In genomic region chr3:37259331-37259999, GRCm38 (mm10) we compare ENCODE assay signal across 14 mouse cellular contexts. TPM values are rescaled to one million over a fixed set of nuclear protein-coding genes. Genes with fewer than 3 reads are reported as not detected.
DNase-seq lines count a peak whose midpoint lies in the region; ATAC-seq lines count a peak whose summit lies in the region.
"Had no signal": no experiment of that assay in that cellular context is flagged by ENCODE, and none has a peak within 500 bp of the region (broad histone marks: within the 10 kb centered on the region; RNA-seq: fewer than 3 reads in every experiment).

No protein-coding gene starts in this region.

- ATAC-seq in CD4-positive, CD25-positive, alpha-beta regulatory T cell, adult 4 months: peak; percentile 69
- peak; percentile 62 for ATAC-seq in megakaryocyte-erythroid progenitor cell, adult 5-6 weeks (replicated peaks; ENCODE audit: low FRiP score, low TSS enrichment, poor library complexity, severe bottlenecking)

- DNase-seq in frontal cortex, adult 2 months (ENCODE audit: extremely low spot score in 1 of 2, low spot score in 1 of 2): peak; percentile 81 to 82
- DNase-seq in layer of hippocampus, postnatal 36 days: peak; percentile 7 to 12
- no peak for DNase-seq in lung, postnatal 25 days (ENCODE audit: low spot score)
- DNase-seq in gastrocnemius, postnatal 25 days: no peak
- no peak for DNase-seq in heart, adult 9 months (ENCODE audit: low spot score in 2 of 2)
- DNase-seq: adrenal gland, adult 8-10 months; kidney, adult 11 months; thymus, adult 2 months had no signal

RNA-seq across cellular contexts. Expression of gene Il21, which starts 27.0 kb away (rescaled TPM):
- polyA plus RNA-seq in CD4-positive, CD25-positive, alpha-beta regulatory T cell, adult 4 months (2017; shearing (Covaris generic)): 1 to 10 TPM in 1 of 2 experiments, under 1 TPM in 1; 0.51 to 1.0 TPM
- polyA plus RNA-seq in frontal cortex, adult 2 months (2012; rRNA removed): 0.02 TPM in 1 of 2 replicates, not detected in the other
- not detected for total RNA-seq in layer of hippocampus, postnatal 36 days (2021)
- total RNA-seq in megakaryocyte-erythroid progenitor cell, adult 5-6 weeks (2014; fragmentation: Nextera tagmentation): not detected in 2 replicates
- total RNA-seq in megakaryocyte-erythroid progenitor cell, adult 5-6 weeks (2017): not detected in 2 replicates
- total RNA-seq in gastrocnemius, postnatal 25 days (2021): not detected
- total RNA-seq: ES-E14; heart, postnatal 25 days; liver, adult 2 months; monocyte, adult 5-6 weeks had no signal
- polyA plus RNA-seq: liver, adult 2 months had no signal

RNA-seq across cellular contexts. Expression of gene Bbs12, which starts 52.9 kb away (rescaled TPM):
- polyA plus RNA-seq in CD4-positive, CD25-positive, alpha-beta regulatory T cell, adult 4 months (2017; shearing (Covaris generic)): 1 to 10 TPM; 4.6 to 9.5 TPM
- polyA plus RNA-seq in frontal cortex, adult 2 months (2012; rRNA removed): 2.7 and 2.9 TPM in 2 replicates
- 1 to 10 TPM; 5.8 to 7.5 TPM for total RNA-seq in layer of hippocampus, postnatal 36 days (2021)
- total RNA-seq in megakaryocyte-erythroid progenitor cell, adult 5-6 weeks (2014; fragmentation: Nextera tagmentation): 10.3 and 15.8 TPM in 2 replicates
- 8.2 and 17.5 TPM in 2 replicates for total RNA-seq in megakaryocyte-erythroid progenitor cell, adult 5-6 weeks (2017)
- total RNA-seq in gastrocnemius, postnatal 25 days (2021): under 1 TPM; 0.43 to 0.51 TPM

RNA-seq across cellular contexts. Expression of gene Cetn4, which starts 53.0 kb away (rescaled TPM):
- under 1 TPM; 0.46 to 0.62 TPM for polyA plus RNA-seq in CD4-positive, CD25-positive, alpha-beta regulatory T cell, adult 4 months (2017; shearing (Covaris generic))
- 12.0 and 12.2 TPM in 2 replicates for polyA plus RNA-seq in frontal cortex, adult 2 months (2012; rRNA removed)
- total RNA-seq in layer of hippocampus, postnatal 36 days (2021): 10 to 100 TPM in 1 of 2 experiments, 1 to 10 TPM in 1; 8.9 to 10.5 TPM
- 3.6 and 6.5 TPM in 2 replicates for total RNA-seq in megakaryocyte-erythroid progenitor cell, adult 5-6 weeks (2014; fragmentation: Nextera tagmentation)
- 7.3 and 10.6 TPM in 2 replicates for total RNA-seq in megakaryocyte-erythroid progenitor cell, adult 5-6 weeks (2017)
- total RNA-seq in gastrocnemius, postnatal 25 days (2021): under 1 TPM; 0.35 to 0.43 TPM
- total RNA-seq: monocyte, adult 5-6 weeks had no signal
- polyA plus RNA-seq: liver, adult 2 months had no signal

Comparison
In these comparisons a context has a peak if more than half of its experiments do, and no peak if none do; other contexts are left out.
1. DNase-seq: peak in frontal cortex, adult 2 months (2 of 2) and layer of hippocampus, postnatal 36 days (2 of 2); none in lung, postnatal 25 days (single experiment), gastrocnemius, postnatal 25 days (single experiment) and heart, adult 9 months (0 of 2).
2. RNA of gene Bbs12, which starts 52.9 kb away (total RNA-seq): 8.2 to 17.5 TPM in megakaryocyte-erythroid progenitor cell, adult 5-6 weeks and 5.8 to 7.5 TPM in layer of hippocampus, postnatal 36 days; 0.43 to 0.51 TPM in gastrocnemius, postnatal 25 days; every median in the first group is over 4 times any median in the second.